Mouse (Mus musculus) intestine, postnatal 0 days (tissue): ENCODE measurements around the gene Trim13. TPM values are rescaled to one million over a fixed set of nuclear protein-coding genes. Genes with fewer than 3 reads are reported as not detected.
A peak's percentile ranks its signal among the peaks of the same experiment; 100 is the strongest.
"Not testable (repeated sequence)": the region's sequence is repeated elsewhere in the genome, so short reads cannot be mapped to it uniquely, and the experiment has no call there.

Source experiments
- ATAC-seq: fragments of 200-750 bp; cut with Nextera tagmentation; 2 replicates; pipeline ENCODE4 v1.8.0; 2017; ENCODE audit warnings: mild to moderate bottlenecking, moderate TSS enrichment, moderate library complexity
- H3K27ac ChIP-seq: fragments of 300-500 bp; sonication (generic); 2 replicates; pipeline ENCODE4 v1.5.1; 2014; ENCODE audit warnings: mild to moderate bottlenecking, low read depth, low read length, moderate library complexity
- H3K27me3 ChIP-seq: fragments of 300-500 bp; sonication (generic); replicated peaks from 2 replicates; pipeline ENCODE4 v1.6.1; 2014; ENCODE audit warnings: low read length, mixed read lengths; ENCODE audit not compliant: control insufficient read depth, insufficient read depth
- H3K36me3 ChIP-seq: fragments of 300-500 bp; sonication (generic); 2 replicates; pipeline ENCODE4 v1.6.1; 2014; ENCODE audit warnings: mild to moderate bottlenecking, moderate library complexity; ENCODE audit not compliant: control insufficient read depth, insufficient read depth
- H3K4me1 ChIP-seq: fragments of 300-500 bp; sonication (generic); replicated peaks from 2 replicates; pipeline ENCODE4 v1.6.1; 2014; ENCODE audit warnings: antibody characterized with exemption, low read length, mixed read lengths; ENCODE audit not compliant: control insufficient read depth, insufficient read depth
- H3K4me2 ChIP-seq: fragments of 300-500 bp; sonication (generic); replicated peaks from 2 replicates; pipeline ENCODE4 v1.6.1; 2014; ENCODE audit warnings: low read depth, mild to moderate bottlenecking, moderate library complexity
- H3K4me3 ChIP-seq: fragments of 300-500 bp; sonication (generic); 2 replicates; pipeline ENCODE4 v1.5.1; 2014; ENCODE audit warnings: low read depth, low read length
- H3K9ac ChIP-seq: fragments of 300-500 bp; sonication (generic); 2 replicates; pipeline ENCODE4 v1.6.1; 2014; ENCODE audit warnings: mild to moderate bottlenecking, low read depth, low read length
- H3K9me3 ChIP-seq: fragments of 300-500 bp; sonication (generic); 2 replicates; pipeline ENCODE4 v1.6.1; 2016; ENCODE audit warnings: mixed run types; ENCODE audit not compliant: control insufficient read depth
- CTCF ChIP-seq: sonication (generic); IDR thresholded peaks from 2 replicates; pipeline ENCODE4 v1.5.1; 2016; ENCODE audit warnings: low read depth, mild to moderate bottlenecking, control low read depth, antibody characterized with exemption, moderate library complexity
- WGBS: fragments of 180-500 bp; shearing (Covaris S2); extraction: QIAGEN DNeasy Blood & Tissue Kit; methylation state at CpG from one replicate; pipeline ENCODE4 v1.1.7; 2014; 5-methylcytosine and 5-hydroxymethylcytosine counted together
- polyA plus RNA-seq: library from polyadenylated mRNA; unstranded; fragments of >200 nt; fragmentation: Nextera tagmentation; extraction: Ambion mirVana; gene quantifications from 2 replicates; pipeline ENCODE4 v1.2.1, GENCODE M21; 2015

The Trim13 gene
- polyA plus RNA-seq: 7.9 and 8.6 TPM in 2 replicates

DNA sequence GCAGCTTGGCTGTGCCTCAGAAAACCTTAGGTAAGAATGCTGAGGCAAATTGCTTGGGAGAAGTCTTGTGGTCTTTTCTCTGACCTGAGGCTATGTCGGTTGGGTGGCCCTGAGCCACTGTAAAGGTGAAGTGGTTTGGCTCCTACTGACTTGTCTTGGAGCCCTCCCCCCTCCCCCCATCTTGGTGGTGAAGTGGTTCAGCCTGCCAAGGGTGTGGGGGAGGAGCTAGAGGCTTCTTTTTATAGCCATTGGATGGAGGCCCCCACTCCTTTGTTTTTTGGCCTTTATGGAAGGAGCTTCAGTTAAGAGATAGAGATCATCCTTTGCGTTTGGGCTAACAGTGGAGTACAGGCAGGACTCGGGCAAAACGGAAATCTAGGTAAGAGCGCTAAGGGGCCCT, at the start of gene Trim13:
Trim13 (plus strand) TSS at position 280 of the 400 bp plus-strand sequence.
- Histone ChIP-seq H3K9ac (0 out of 2 replicates have a peak within 1 kb of the TSS, but pooled peaks have one; percentile 79), H3K9me3 (no peaks in the 10 kb centered on the region), H3K27ac (no peak within 1 kb of the TSS), H3K27me3 (no peaks in the 10 kb centered on the region), H3K4me1 (no peaks in the 10 kb centered on the region), H3K4me3 (peak within 1 kb of the TSS; percentile 81), H3K36me3 (no peaks in the 10 kb centered on the region; the same call in 1 of the 2 replicates), H3K4me2 (peak within 1 kb of the TSS; percentile 67)
- no peak for ATAC-seq
- no peak for TF ChIP-seq CTCF
- 68% methylated on average over 5 of the region's 5 CpGs for WGBS

DNA sequence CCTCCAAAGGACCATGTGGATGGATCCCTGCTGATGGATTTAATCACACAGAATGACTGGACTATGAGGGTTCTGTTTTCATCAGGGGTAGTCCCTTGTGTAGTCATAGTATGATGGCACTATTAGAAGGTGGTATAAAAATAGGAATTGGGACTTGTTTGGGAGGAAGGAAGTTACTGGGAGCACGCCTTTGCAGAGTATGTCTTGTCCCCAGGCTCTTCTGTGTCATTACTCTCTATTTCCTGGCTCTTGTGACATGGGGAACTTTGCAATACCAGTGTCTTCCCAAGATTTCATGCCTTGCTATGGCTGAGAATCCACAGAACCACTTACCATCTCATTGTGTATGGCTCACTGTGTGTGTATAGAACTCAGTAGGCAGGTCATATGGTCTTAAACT, 49.4 kb upstream of the Trim13 start:
- TF ChIP-seq CTCF: no peak
- no peak overlapping the region for H3K4me3 ChIP-seq
- no peak for ATAC-seq
- H3K9ac ChIP-seq: no peak overlapping the region
- H3K9me3 ChIP-seq: no peaks in the 10 kb centered on the region
- peaks cover 13% of the 10 kb centered on the region for H3K36me3 ChIP-seq
- H3K4me1 ChIP-seq: no peaks in the 10 kb centered on the region
- no peak overlapping the region for H3K27ac ChIP-seq
- H3K4me2 ChIP-seq: no peak overlapping the region
- 81% methylated on average over 1 of the region's 1 CpGs for WGBS
- H3K27me3 ChIP-seq: no peaks in the 10 kb centered on the region

DNA sequence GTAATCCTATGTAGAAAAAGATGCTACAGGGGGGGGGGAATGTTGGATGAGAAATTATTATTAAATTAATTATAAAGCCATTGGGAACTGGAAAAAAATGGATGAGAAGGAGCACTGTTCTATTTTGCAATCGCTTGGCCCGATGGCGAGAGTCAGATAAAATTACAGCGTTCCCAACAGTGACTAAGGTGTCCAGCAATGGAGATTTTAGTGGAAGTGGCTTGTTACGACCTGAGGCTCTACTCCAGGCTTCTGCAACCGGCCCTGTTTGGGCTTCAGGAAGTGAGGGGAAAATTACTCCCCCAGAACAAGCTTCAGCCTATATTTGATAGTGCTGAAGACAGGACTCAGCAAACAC, 42.1 kb upstream of the Trim13 start:
- no peak for ATAC-seq
- peak overlapping the region; percentile 95 for H3K27ac ChIP-seq
- H3K9me3 ChIP-seq: no peaks in the 10 kb centered on the region
- H3K4me3 ChIP-seq: peak overlapping the region; percentile 73
- H3K4me1 ChIP-seq: no peaks in the 10 kb centered on the region; the same call in 1 of the 2 replicates
- WGBS: 3% methylated on average over 6 of the region's 6 CpGs
- TF ChIP-seq CTCF: no peak
- H3K36me3 ChIP-seq: no peaks in the 10 kb centered on the region
- no peaks in the 10 kb centered on the region for H3K27me3 ChIP-seq
- H3K9ac ChIP-seq: peak overlapping the region; percentile 57
- H3K4me2 ChIP-seq: peak overlapping the region; percentile 96

DNA sequence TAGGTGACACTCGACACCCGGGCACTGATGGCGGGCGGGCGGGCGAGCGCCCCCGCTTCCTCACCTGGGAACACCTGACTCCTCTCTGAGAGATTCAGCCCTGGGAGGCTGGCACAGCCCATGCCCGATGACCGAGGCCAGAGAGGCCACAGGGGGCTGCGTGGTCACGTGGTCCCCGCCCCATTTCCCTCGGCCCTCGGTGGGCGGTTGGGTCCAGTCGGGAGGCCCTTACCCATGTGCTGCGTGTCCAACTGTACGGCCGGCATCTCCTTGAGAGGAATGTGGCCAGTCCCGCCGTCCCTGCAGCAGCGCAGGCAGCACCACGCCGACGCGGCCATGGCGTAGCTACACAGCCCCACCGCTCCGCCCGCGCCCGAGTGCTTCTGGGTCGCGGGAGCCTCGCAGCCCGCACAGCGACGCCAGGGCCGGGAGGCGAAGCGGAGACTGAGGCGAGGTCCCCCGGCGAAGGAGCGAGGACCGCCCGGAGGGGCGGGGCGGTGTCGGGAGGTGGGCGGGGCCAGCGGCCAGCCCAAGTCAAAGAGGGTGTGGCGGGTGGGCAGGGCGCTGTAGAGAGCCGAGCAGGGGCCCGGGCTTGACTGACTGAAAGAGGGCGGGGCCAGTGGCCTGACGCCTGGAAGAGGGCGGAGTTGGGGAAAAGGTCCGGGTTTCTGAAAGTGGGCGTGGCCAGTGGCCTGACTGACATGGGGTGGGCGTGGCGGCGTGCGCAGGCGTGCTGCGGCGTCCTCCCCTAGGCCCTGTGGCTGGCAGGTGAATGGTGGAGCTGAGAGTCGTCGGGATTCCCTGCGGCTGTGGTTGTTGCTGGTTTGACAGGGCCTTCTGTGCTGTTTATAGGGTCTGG, 41.5 kb upstream of the Trim13 start, which contains the start of gene Spryd7:
Spryd7 (minus strand) TSS at position 598 of the 859 bp plus-strand sequence.
- H3K27me3 ChIP-seq: no peaks in the 10 kb centered on the region
- peak within 1 kb of the TSS; percentile 95 for H3K27ac ChIP-seq
- under 1% methylated on average over 72 of the region's 72 CpGs for WGBS
- H3K9ac ChIP-seq: peak within 1 kb of the TSS; percentile 57
- peak within 1 kb of the TSS; percentile 96 for H3K4me2 ChIP-seq
- peak; percentile 96 for ATAC-seq
- no peaks in the 10 kb centered on the region; the same call in 1 of the 2 replicates for H3K4me1 ChIP-seq
- H3K4me3 ChIP-seq: peak within 1 kb of the TSS; percentile 73
- H3K9me3 ChIP-seq: peaks cover 4% of the 10 kb centered on the region
- H3K36me3 ChIP-seq: no peaks in the 10 kb centered on the region
- TF ChIP-seq CTCF: peak; percentile 43

DNA sequence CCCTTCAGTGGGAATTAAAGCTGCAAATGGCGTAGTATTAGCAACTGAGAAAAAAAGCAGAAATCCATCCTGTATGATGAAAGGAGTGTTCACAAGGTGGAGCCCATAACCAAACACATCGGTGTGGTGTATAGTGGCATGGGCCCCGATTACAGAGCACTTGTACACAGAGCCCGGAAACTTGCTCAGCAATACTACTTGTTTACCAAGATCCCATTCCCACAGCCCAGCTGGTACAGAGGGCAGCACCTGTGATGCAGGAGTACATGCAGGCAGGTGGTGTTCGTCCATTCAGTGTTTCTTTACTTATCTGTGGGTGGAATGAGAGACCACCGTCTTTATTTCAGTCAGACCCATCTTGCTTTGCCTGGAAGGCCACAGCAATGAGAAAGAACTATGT, 39.1 kb upstream of the Trim13 start:
- H3K36me3 ChIP-seq: no peaks in the 10 kb centered on the region
- no peak overlapping the region for H3K27ac ChIP-seq
- peaks cover 6% of the 10 kb centered on the region for H3K9me3 ChIP-seq
- WGBS: 77% methylated on average over 6 of the region's 6 CpGs
- no peak overlapping the region for H3K4me3 ChIP-seq
- no peaks in the 10 kb centered on the region; the same call in 1 of the 2 replicates for H3K4me1 ChIP-seq
- no peak overlapping the region for H3K4me2 ChIP-seq
- H3K27me3 ChIP-seq: no peaks in the 10 kb centered on the region
- ATAC-seq: no peak
- no peak overlapping the region for H3K9ac ChIP-seq
- TF ChIP-seq CTCF: no peak

DNA sequence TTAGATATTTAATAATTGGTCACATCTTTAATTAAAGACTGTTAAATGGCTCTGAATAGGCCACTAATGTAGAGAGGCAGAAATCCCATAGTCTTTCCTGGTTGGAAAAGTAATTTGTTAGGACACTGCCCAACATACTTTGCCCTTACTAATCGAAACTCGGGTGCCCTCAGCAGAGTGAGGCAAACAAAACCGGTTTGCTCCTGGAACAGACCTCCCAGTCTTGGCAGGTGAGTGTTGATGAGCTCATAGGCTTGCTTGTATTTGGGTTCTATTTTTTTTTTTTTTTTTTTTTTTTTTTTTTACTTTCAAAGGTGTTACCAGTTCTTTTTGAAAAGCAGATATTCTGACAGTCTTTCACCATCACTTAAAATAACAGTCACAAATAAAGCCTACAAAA, 38.2 kb upstream of the Trim13 start:
- no peak for TF ChIP-seq CTCF

DNA sequence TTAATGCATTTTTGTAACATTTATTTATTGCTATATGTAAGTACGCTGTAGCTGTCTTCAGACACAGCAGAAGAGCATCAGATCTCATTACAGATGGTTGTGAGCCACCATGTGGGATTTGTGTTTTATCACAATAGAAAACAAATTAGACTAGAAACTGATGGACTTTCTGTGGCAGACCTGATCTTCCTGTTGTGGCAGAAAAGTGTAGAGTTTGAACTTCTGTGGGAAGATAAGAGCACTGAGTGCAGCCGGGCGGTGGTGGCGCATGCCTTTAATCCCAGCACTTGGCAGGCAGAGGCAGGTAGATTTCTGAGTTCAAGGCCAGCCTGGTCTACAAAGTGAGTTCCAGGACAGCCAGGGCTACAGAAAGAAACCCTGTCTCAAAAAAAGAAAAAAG, 31.8 kb upstream of the Trim13 start:
- not testable (repeated sequence) for H3K36me3 ChIP-seq, H3K9ac ChIP-seq, ATAC-seq, H3K27me3 ChIP-seq, H3K27ac ChIP-seq, H3K4me3 ChIP-seq, H3K4me2 ChIP-seq, H3K4me1 ChIP-seq, H3K9me3 ChIP-seq
- WGBS: 74% methylated on average over 4 of the region's 4 CpGs

More for the DNA sequence above, 38.2 kb upstream of the Trim13 start:
- Histone ChIP-seq H3K4me2 (no peak overlapping the region), H3K4me3 (no peak overlapping the region), H3K27ac (no peak overlapping the region), H3K27me3 (no peaks in the 10 kb centered on the region), H3K36me3 (no peaks in the 10 kb centered on the region), H3K4me1 (no peaks in the 10 kb centered on the region), H3K9ac (no peak overlapping the region), H3K9me3 (peaks cover 6% of the 10 kb centered on the region)
- 50% methylated on average over 3 of the region's 3 CpGs for WGBS
- 0 out of 2 replicates have a peak, but pooled peaks have one; percentile 12 for ATAC-seq
